Mouse (Mus musculus) monocyte, adult 5-6 weeks (primary cell): ENCODE measurements at regions not wholly inside any gene's neighbourhood (a gene's known extent, or its start where the extent isn't known, plus 50 kb on each side); places are given as distances from the start of the nearest gene placed in this dataset.

Source experiments
- ATAC-seq: fragments of 153-309, 156-312 bp; replicated peaks from 2 replicates; pipeline ENCODE4 v1.8.0; 2017; ENCODE audit warnings: mild to moderate bottlenecking; ENCODE audit not compliant: low TSS enrichment, insufficient number of reproducible peaks, severe bottlenecking, poor library complexity, low FRiP score

DNA sequence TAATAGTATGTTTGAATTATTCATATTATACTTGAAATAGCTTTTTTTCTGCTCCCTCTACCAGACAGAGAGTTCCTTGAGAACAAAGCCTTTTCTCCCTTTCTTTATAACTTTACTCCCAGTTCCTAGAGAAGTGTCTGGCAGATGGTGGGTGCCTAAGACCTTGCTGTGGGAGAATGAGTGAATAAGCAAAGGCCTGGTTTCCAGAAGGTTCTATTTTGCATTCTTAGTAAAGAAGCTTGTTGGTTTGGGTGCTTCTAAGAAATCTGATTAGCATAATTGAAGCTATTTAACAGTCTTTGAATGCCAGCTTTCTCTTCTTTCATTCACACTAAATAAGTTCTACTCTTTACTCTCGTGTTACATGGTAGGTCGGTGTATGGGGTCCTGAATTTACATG, 1104.2 kb downstream of the Gsdmc2 start:
- ATAC-seq, result no peak

- no peak for ATAC-seq
Measured at GRCm38 (mm10) chr15:62735334-62735733, 1109.6 kb downstream of the Gsdmc2 start.

DNA sequence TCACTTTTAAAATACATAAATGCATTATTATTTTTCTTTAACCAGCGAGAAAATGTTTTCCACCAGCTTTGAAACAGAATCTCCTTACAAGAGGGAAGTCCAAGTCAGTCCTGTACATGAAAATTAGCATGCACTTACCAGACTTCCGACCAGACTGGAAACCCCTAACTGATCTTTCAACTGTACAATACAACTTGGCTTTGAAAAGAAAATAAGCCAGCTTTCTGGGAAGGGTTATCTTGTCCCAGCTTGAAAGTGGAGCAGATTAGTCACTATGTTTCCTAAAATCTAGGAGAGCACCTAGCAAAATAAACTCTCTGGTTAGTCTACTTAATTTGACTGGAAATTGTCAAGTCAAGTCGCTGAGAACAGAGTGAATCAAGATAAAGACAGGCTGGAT, 1110.1 kb downstream of the Gsdmc2 start:
- ATAC-seq, result no peak

DNA sequence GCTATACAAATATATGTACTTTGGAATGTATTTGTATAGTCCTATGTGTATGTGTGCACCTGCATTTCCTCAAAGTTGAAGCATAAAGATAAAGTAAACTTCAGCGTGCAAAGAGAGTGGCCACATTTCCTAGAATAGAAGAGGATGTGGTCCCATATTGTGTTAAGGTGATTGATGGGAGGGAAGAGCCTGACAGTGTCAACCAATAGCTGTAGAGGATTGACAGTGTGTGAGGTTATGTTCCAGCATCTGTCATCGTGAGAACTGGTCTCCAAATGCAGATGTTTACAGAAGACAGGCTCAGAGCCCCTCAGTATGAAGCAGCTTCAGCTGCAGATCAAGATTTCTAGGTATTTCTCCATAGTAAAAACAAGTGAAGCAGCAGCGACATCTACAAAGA, 1114.5 kb downstream of the Gsdmc2 start:
- no peak for ATAC-seq

GRCm38 (mm10) chr15:62714265-62714664, 1130.7 kb downstream of the Gsdmc2 start:
- ATAC-seq, result no peak

GRCm38 (mm10) chr15:62712543-62713131, 1132.3 kb downstream of the Gsdmc2 start:
- no peak for ATAC-seq

GRCm38 (mm10) chr15:62712060-62712542, 1132.9 kb downstream of the Gsdmc2 start:
- no peak for ATAC-seq

GRCm38 (mm10) chr15:62709546-62709945, 1135.4 kb downstream of the Gsdmc2 start:
- ATAC-seq, result no peak

DNA sequence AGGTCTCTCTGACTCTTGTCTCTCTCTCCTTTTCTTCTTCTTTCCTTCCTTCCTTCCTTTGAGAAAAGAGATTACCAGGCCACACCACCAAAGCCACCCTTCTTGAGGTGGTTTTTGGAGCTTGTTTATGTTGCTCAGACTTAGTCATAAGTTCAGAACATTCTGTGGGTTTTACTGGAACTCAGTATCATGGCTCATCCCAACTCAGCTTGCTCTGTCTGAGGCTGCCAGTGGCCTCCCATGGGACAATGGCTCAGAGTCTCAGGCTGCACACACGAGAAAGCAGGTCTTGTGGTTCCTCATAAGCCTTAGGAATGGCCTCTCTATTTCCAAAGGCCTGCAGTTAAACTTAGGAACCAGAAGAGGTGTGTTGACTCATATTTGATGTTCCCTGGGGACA, 1146.4 kb downstream of the Gsdmc2 start:
- no peak for ATAC-seq

GRCm38 (mm10) chr15:62694734-62695133, 1150.2 kb downstream of the Gsdmc2 start:
- no peak for ATAC-seq

- no peak for ATAC-seq
Measured at GRCm38 (mm10) chr15:62693671-62694070, 1151.3 kb downstream of the Gsdmc2 start.

DNA sequence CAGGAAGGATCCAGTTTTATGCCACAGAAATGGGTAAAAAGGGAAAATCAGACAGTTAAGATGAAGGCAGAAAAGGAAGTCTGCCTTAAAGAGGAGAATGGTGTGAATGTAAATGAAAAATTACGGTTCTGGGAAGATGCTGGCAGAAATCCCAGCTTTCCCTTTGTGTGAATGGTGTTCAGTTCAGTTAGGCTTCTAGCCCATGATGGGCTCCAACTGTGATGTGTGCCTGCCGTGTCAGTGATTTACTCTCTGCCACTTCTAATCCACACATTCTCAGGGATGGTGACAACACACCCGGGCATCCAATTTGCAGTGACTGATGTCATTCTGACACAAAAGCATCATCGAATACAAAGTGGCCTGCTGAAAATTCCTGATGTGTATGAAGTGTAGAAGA, 1171.6 kb downstream of the Gsdmc2 start:
- no peak for ATAC-seq

- ATAC-seq, result no peak
Measured at GRCm38 (mm10) chr15:62670026-62670425, 1175.0 kb downstream of the Gsdmc2 start.

DNA sequence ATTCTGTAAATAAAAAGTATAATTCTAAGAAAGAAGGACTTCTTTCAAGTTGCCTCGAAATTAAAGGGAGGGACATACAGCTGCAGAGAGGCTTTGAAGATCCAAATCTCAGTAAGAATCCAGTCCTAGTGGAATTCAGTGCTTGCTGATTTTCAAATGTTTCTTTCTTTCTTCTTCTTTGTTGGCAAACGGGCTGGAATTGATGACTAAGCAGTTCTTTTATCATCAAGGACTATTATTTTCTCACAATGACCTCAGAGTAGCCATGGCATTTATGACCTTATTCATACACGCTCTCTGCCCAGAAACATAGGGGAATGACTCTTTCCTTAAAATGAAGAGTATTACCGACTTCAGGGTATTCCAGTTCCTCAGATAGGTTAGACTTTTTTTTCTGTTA, 1185.9 kb downstream of the Gsdmc2 start:
- ATAC-seq, result no peak

- ATAC-seq, result no peak
Measured at GRCm38 (mm10) chr15:62658695-62659094, 1186.3 kb downstream of the Gsdmc2 start.

DNA sequence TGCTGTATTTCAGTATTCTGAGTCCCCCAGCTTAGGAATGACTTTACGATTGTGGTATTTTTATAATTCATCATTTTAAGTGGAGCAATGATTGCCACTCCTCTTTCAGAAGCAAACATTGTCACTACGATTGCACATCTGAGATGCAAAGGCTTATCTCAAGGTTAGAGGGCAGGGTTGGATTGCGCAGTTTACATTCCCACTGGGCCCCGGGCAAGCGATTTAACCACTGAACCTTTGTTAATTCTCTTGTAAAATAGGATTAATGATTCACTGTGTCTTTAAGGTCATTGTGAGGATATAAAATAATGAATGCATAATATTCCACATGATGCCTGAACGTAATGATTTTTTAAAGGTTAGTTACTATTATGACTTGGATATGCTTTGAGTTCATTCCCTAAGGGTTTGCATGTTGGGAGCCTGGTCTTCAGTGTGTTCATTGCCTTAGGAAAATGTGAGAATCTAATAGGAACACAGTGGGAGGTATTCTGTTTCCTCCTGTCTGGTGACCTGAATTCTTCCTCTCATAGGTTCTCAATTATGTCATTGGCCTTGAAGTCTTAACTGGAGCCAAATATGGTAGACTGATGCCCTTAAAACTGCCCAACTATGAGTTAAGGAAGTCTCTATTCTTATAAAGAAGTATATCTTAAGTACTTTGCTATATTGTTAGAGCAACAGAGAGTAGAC, 1198.4 kb downstream of the Gsdmc2 start:
- ATAC-seq, result no peak

DNA sequence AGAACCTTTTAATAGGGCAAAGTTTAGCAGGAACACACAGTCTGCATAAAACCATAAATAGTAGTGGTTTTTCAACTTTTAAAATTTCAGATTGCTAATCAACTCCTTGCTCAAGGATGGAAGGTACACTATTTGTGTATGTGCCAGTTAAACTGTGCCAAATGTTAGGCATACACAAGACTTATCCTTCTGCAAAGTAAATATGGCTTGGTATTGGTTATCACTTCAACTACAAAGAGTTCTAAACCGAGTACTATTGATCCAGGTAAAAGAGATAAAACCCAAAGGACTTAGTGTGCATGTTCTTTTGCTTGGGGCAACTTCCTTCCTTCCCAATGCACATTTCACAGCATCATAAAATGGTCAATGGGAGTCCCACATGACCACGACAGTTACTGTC, 1200.2 kb downstream of the Gsdmc2 start:
- no peak for ATAC-seq

DNA sequence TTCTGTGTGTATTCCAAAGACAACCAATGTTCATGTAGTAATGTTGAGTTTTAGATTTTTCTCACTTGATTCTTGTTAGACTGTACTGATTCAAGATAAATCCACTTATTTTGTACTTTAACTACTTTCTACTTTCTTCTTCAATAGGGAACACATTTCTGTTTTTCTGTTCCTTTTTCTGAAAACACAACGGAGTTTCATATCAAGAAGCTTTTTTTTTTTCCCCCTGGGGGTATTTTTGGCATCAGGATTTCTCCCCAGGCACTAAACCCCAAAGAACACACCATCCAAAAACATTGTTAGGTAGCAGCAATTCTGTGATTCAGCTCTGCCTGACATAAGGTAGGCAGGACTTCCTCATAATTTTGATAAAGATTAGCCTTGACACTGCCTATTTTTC, 1200.7 kb downstream of the Gsdmc2 start:
- no peak for ATAC-seq

DNA sequence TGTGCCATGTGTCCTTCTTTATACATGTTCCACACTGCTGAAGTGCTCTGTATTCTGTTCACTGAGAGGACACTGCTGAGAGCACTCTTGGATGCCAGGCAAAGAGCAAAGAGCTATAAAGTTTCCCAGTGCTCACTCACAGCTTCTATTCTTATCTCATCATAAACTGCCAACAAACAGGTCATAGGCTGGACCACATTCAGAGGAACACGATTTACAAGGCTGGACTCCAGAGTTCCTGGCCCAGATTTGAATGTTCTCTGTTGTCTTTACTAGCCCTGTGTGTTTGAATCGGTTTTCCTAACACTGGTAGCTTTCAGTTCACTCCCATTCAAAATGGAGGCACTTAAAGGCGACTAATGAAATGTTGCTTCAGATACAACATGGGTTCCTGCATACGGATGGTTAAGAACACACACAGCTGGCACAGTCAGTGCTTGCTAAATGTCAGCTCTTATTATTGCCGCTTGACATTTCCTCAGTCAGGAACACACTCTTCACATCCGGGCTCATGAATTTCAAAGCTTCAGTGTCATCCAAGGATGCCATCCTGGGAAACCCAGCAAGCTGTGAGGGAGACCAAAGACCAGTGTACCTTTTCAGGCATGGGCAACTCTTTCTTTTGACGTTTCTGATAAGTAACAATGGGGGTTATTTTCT, 1203.8 kb downstream of the Gsdmc2 start:
- ATAC-seq, result no peak

DNA sequence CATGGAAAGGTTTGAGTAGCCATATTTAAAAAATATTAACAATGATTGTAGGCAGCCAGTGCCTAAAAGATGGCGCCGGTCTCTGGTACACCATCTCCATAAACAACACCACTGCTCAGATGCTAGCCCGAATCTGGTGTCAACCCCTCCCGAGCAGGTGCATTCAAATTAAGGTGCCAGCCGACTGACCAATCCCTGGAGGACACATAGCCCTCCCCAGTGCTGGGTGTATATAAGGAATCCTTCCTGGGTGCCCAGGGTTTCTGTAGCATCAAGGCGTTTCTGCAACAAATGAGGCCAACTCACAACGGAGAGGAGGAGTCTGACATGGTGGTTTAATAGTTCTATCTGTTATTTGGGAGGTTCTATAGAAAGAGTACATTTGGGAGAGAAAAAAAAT, 1219.6 kb downstream of the Gsdmc2 start:
- no peak for ATAC-seq
